Mouse (Mus musculus): ENCODE measurements at regions not wholly inside any gene's neighbourhood (a gene's known extent, or its start where the extent isn't known, plus 50 kb on each side); places are given as distances from the start of the nearest gene placed in this dataset.
A peak's percentile ranks its signal among the peaks of the same experiment; 100 is the strongest.
"Not testable (repeated sequence)": the region's sequence is repeated elsewhere in the genome, so short reads cannot be mapped to it uniquely, and the experiment has no call there.

DNA sequence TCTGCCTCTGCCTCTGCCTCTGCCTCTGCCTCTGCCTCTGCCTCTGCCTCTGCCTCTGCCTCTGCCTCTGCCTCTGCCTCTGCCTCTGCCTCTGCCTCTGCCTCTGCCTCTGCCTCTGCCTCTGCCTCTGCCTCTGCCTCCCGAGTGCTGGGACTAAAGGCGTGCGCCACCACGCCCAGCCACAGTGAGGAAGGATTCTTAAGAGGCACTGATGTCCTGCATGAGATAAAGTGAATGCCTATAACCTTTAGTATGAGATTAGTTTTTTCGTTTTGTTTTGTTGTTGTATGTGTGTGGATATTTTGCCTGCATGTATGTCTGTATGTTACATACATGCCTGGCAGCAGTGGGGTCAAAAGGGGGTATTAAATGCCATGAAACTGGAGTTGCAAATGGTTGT is 63.2 kb downstream of the Hlx start:
- DNase-seq (ENCODE audit: low spot score in 2 of 2) = not testable (repeated sequence)

DNA sequence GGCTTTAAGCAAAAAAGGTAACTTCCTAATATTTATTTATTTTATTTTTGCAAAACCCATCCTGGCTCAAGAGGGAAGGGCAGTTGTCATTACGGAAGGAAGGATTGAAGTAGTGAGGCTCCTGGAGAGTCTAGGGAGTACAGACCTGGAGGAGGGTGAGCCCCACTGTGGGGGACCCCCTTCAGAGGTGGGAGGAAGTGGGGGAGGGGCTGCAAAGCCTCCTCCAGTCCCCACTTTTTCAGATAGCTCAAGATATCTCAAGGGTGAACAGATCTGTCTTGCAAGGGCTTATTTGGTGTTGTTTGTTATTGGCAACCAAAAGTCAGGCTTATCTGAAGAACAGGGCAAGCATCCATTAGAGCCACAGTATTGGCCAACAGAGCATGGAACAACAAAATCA is 64.0 kb downstream of the Hlx start:
- DNase-seq (ENCODE audit: low spot score in 2 of 2) = no peak

DNA sequence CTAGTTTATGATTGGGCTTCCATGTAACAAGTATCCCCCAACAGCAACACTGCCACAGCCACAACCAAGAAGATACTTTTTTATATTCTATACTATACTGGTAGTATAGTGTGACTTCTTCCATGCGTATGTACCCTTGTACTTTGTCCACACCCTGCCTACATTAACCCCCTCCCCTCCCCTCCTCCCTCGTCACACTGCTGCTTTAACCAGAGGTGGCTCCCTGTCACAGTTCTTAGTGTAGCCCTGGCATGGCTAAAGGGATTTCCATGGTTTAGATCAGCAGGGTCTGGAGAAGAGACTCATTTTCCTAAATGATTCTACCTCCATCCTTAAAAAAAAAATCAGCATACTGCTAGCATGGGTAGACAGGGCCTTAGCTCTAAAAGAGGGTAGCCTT is 64.4 kb downstream of the Hlx start:
- DNase-seq (ENCODE audit: low spot score in 2 of 2) = no peak

DNA sequence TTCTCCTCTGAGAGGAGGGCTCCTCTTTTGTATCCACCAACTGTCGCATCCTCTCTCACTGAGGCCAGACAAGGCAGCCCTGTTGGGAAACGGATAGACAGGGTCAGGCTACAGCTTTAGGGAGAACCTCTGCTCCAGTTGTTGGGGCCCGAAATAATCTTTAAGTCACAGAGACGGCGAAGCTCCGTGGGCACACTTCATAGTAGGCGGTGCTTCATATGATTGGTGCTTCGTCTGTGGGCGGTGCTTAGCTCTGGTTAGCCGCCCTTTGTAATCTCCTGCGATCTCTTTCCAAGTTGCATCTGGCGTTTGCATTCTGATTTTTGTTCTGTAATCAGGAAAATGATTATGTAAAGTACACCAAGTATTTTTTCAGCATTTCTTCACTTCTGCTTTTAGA is 67.2 kb downstream of the Hlx start:
- DNase-seq (ENCODE audit: low spot score in 2 of 2) = no peak

DNA sequence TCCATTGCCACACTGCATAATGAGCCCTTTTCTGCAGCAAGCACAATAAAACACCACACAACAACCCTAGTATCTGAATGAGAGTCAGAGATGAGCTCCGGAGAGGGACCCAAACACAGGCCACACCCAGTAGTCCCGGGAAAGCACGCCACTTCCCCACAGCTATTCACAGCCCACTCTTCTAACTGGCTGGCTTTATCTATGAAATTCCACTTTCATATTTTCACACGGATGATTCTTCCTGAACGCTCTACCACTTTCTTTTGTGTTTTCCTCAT is 68.4 kb downstream of the Hlx start:
- DNase-seq (ENCODE audit: low spot score in 2 of 2) = no peak

DNA sequence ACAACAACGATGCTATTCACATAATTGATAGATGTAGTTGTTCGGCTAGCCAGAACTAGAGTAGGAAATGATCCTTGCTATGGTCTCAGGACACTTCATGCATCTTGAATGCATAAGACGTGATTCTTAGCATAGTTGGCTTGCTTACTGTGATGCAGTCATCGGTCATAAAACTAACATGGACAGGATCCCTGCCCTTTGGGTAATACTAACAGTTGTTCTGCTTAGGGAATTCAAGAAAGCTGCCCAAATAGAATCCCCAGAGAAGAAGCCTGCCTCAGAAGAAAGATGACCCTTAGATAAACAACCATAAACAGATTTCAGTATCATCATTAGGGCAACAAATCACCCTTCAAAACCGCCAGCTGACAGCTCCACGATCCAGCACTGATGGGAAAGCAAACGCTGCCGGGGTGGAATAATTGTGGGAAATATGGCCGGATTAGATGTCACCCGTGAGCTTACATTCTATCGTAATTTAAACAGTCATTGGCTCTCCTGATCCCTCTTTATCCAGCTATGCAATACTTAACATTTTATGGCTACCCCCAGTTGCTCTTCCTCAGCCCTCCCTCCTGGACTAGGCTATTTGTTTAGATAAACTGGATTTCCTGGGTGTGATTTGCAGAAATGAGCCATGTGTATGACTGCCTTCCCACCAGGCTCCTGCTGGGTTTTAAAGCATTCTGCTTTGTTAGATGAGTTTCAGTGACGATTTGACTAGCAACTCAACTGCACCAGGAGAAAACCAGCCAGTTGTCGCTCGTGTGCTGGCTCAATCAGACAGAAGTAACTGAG is 68.9 kb downstream of the Hlx start:
- no peak for DNase-seq (ENCODE audit: low spot score in 2 of 2)

DNA sequence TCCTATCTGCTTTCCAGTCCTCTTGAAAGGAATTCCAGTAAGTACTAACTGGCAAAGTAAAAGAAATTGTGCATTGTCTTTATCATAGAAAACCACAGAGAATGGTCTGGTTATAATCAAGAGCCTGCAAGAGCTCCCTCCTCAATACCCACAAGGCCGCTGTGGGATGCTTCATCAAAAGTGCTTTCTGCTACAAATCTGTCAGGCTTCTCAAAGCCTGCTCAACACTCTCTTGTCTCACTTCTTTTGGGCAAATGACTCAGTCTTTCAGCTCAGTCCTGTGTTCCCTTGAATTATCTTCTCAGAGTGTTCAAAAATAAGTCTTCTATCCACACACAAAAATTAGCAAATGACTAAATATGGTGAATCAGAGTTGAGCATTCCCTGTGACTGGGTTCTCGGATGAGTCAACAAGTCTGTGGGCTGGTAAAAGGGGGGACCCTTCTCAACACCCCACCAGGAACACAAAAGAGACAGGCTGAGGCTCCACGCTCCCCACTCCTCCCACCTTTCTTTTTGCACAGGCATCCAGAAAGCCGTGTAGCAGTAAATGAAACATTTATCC is 81.8 kb downstream of the Hlx start:
- no peak for DNase-seq (ENCODE audit: low spot score in 2 of 2)

DNA sequence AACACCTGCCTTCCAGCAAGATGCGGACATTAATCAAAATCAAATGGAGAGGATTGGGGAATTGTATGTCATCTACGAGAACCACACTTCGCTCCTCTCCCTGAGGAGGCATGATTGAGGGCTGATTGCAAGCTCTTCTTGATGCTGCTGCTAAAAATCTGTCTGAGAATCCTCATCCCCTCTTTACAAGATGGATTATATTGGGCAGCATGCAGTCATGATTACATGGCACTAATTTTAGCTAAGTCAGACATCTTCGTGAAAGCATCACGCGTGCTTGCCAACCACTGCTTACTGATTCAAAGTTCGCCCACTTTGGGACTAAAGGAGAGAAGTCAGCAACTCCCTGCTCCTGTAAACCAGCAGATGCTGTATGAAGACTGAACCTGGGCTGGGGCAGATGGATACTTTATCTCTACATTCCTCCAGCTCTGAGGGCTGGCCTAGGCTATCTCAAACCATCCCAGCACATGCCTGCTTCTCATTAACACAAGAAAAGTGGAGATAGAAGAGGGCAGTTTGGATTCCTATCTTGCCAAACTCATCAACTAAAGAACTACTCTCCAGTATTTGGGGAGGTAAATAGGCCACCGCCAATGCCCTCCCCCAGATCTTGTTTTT is 84.4 kb downstream of the Hlx start:
- DNase-seq (ENCODE audit: low spot score in 2 of 2) = no peak

DNA sequence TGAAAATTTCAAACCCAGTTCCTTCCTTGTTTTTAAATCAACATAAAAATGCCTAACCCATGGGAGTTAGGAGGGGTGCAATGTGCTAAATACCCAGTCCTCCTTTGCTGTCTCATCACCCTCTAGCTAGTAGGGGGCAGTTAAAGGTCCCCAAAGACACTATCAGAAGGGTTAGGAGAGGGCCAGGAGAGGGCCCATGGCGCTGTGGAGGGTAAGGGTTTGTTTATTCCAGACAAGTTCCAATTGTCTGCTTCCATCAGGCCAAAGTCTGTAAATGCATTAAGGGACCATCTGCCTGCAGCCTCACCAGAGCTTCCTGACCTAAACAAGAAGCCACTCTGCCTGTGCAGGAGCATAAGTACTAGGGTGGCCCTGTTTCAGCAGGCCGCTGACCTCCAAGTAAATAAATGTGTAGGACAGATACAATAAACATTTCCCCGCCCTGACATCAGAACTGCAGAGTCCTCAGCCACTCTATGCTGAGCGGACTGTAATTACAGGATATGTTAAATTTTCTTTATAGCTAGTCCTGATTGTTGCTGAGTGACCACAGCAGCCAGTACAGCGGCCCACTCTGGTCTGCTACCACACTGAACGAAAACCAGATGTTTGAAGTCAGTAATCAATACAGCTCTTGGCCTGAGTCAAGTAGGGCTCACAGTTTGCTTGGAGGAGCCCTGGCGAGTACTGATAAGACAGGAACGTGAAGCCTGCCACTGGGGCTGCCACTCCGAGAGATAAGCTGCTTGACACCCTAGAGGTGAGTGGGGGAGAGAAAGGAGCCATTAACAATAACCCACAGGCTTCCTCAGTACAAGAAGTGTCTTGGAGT is 87.4 kb downstream of the Hlx start:
- DNase-seq (ENCODE audit: low spot score in 2 of 2) = no peak

DNA sequence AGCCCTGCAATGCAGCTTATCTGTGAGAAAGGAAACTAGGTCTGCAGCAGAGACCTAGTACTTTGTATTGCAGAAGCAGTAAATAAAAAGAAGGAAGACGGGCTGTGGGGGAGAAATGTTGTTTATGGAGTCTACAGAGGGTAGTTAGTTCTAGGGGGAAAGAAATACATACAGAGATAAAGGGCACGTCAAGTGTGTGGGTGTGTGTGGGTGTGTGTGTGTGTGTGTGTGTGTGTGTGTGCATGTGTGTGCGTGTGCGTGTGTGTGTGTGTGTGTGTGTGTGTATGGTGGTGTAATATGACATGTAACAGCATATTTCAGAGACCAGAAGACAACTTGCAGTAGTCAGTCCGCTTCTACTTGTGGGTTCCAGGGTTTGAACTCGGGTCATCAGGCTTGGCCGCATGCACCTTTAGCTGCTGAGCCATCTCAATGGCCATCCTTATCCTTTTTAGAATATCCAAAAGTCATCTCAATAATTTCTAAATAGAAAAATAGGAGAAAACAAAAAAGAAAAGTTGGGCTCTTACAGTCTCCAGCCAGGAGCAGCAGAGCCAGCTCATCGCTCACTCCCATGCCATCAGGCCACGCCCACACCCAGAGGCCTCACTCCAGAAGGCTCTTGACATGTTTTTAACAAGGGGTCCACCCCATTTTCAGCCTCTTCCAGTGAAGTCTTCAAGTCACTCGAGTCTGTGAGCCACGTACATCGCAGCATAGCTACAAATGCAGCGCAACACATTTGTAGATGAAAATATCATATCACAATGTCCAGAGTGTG is 101.5 kb downstream of the Hlx start:
- no peak for DNase-seq (ENCODE audit: low spot score in 2 of 2)

DNA sequence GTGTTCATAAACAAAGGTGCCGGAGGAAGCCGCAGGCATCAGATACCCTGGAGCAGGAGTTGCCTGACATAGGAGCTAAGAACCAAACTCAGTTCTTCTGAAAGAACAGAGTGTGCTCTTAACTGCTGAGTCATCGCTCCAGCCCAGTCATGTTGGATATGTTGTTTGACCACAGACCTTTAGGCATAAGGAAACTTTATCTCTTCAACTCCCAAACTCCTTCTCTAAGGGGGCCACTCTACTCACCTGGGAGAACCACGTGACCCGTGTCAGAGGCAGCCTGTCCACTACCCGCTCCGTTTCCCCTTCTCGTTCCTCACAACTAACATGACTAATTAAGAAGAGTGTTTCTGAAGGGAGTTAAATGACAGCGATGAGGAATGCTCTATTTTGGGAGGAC is 103.2 kb downstream of the Hlx start:
- peak in 1 of 2 experiments; percentile 14 for DNase-seq (ENCODE audit: low spot score in 2 of 2)

DNA sequence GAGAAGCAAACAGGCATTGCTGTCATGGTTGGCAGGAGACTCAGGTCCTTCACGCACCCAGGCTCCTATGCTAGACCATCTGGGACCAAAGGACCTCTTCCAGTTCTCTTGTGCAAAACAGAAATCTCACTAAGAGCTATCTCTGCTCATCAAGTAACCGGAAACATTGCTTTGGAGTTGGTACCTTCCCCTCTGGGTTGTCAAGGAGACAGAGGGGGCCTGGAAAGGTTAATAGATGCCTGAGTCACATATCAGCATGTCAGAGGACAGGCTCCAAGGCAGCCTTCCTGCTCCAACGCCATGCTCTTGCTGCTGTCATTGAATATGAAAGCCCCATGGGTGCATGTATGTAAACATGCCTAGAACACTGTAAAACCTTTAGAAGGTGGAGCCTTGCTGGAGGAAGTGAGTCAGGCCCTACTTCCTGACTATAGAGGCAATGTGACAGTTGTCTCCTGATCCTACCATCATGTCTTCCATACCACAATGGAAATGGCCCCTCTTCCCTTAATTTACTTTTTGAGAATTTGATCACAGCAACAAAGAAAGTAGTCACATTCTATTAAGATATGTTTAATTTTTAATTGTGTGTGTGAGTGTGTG is 103.8 kb downstream of the Hlx start:
- DNase-seq (ENCODE audit: low spot score in 2 of 2) = no peak

DNA sequence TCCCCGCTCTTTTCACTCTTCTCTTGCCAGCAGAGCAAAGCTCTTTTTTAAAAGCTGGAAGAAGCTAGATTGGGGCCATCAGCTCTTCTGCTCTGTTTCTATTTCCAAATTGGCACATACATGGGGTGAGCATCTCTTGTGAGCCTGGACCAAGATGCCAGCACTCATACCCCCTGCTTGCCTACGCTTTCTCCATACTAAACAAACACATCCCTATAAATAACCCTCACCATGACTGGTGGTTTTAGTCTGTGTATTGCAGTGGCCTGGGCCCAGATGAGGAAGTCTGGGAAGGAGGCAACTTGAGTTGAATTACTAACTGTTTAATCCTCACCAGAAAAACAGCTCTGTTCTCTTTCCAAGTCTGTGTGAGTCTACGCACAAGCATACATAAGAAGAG is 110.0 kb downstream of the Hlx start:
- no peak for DNase-seq (ENCODE audit: low spot score in 2 of 2)

DNA sequence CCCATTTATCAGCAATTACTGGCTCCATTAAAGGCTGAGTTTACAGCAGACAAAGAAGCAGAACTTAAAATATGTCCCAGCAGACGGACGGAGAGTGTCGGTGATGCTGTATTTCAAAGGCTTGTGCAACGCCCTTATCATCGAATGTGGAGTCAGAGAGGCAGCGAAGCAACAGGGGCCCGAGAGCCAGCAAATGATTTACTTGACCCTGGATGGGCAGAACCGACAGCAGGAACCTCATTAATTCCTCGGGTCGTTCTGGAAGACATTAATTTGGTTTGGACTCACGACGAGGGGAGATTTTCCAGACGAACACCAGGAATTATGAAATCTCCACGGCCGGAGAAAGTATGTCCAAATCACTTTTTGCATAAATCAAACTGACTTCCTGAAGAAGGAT is 110.5 kb downstream of the Hlx start:
- DNase-seq (ENCODE audit: low spot score in 2 of 2) = peak; percentile 24 to 59

DNA sequence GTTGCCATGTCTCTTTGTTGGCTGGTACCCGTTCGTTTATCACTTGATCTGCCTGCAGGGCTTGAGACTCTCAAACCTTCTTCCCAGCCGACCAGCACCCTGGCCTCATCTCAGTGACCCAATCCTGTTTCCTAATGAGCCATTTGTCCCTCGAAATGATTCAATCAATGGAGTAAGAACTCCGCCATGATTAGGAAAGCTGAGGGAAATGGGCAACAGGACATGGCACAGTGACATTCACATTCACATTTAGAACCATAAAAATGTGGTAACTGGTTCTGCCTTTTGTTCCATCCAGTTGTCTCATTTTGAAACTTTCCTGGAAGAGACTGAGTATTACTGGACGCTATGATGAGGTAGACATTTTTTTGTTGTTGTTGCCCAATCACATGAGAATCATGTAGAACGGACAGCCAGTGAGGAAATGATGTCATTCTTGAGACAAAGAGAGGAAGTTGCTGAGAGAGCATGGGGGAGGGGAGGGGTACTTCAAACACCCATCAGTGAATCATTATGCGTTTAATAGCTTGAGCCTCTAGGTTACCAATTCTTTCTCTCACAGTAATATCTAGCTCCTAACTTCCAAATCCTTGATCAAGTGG is 114.5 kb downstream of the Hlx start:
- no peak for DNase-seq (ENCODE audit: low spot score in 2 of 2)

DNA sequence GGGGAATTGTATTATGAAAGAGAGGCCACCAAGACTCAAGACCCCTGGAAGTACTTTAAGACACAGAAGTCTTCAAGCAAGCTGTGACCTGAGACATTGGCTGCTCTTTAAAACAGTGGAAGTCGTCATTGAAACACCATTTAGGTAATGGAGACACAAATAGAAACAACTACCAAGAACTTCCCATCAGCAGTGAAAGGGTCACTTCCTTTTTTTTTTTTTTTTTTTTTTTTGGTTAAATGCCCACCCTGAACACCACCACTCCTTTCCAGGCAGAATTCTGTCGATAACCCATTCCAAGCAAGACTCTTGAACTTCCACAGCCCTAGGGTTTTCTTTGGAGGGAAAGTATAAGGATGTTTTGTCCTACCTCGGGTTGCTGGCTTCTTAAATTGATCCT is 116.4 kb downstream of the Hlx start:
- DNase-seq (ENCODE audit: low spot score in 2 of 2) = no peak

DNA sequence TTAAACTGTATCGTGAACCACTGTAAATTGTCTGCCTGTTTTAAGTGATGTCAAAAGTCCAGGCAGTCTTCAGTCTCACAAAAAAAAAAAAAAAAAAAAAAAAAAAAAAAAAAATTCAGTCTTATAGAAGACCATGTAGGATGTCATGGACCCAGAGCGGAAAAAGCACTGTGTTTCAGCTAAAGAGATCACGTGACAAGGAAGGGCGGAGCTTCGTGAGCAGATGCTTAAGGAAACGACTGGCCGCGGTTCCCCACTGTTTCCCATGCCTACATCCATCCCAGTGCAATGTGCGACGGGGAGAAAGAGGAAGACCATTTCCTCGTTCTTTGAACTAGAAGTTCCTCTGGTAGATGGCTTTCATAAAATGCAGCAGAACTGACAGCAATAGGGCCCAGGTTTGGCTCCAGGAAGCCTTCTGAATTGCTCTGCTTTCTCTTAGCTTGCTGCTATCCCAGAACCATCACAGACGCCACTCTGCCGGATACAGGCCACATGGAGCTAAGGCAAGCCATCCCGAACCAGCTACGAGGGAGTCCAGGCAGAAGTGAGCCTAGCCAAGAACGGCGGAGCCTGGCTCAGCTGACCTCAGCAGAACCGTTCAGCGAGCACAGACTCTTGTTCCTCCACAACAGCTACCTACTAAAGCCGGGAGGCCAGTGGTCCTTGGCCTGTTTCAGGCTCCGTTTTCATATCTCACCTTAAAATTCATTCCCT is 117.6 kb downstream of the Hlx start:
- DNase-seq (ENCODE audit: low spot score in 2 of 2) = no peak

DNA sequence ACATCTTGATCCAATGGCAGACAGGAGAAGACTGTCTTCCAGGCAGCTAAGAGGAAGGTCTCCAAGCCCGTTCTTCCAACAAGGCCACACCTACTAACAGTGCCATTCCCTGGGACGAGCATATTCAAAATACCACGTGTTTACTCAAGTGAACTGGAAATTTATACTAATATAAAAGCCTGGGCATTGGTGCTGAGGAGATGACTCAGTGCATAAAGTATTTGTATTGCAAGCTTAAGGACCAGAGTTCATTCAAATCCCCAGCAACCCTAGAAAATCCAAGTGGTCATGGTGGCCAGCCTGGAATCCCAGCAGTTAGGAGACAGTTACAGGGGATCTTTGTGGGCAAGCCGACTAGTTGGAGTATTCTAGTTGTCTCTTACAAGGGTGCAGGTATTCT is 119.5 kb downstream of the Hlx start:
- no peak for DNase-seq (ENCODE audit: low spot score in 2 of 2)

DNA sequence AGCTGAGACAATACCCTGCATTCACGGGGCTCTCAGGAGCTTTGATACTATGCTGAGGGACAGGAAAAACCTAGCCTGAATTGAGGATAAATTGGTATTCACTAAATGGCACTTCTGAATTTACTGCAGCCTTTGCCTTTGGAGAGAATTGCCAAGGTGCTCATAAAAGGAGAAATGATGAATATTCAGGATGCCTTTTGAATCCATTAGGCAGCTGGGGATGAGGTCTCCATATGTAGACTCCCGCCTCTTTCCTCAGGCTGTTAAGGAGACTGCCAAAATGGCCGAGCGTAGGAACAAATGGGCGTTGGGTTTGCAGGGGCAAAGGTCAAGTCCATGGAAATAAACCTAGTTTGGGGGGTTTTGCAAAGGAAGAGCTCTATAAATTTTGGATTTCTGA is 123.5 kb downstream of the Hlx start:
- no peak for DNase-seq (ENCODE audit: low spot score in 2 of 2)

DNA sequence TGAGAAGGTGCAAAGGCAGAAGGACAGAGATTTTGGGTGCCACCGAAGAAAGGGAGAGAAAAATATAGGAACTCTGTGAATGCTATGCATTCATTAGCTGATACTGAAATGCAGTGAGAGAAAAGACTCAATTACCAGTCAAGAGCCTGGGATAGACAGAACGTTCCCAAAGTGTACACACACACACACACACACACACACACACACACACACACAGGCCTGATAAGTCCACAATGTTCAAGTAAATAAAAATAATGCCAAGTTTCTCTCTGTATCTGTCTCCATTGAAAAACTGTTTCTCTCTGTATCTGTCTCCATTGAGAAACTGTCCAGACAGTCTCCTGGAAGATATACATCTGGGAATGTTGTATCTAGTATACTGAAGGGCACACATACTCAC is 124.1 kb downstream of the Hlx start:
- no peak for DNase-seq (ENCODE audit: low spot score in 2 of 2)
